Mouse (Mus musculus) limb, embryonic 14.5 days (tissue): Measurements from ENCODE around the gene Scn5a. TPM values are rescaled to one million over a fixed set of nuclear protein-coding genes. Genes with fewer than 3 reads are reported as not detected.
A peak's percentile ranks its signal among the peaks of the same experiment; 100 is the strongest.

Experiments used
- ATAC-seq: fragments of 200-750 bp; cut with Nextera tagmentation; 2 replicates; pipeline ENCODE4 v1.8.0; 2017; ENCODE audit warnings: low read depth, moderate number of reproducible peaks, moderate TSS enrichment; ENCODE audit not compliant: low FRiP score
- DNase-seq: peaks from one replicate; pipeline ENCODE4 v3.0.0-alpha.2; 2015; ENCODE audit warnings: low spot score
- H3K27ac ChIP-seq: fragments of 300-500 bp; sonication (generic); replicated peaks from 2 replicates; pipeline ENCODE4 v1.5.1; 2014; ENCODE audit warnings: low read depth, mild to moderate bottlenecking, low read length, moderate library complexity, mixed read lengths
- H3K27me3 ChIP-seq: fragments of 300-500 bp; sonication (generic); 2 replicates; pipeline ENCODE4 v1.6.1; 2014; ENCODE audit warnings: low read length, mixed read lengths; ENCODE audit not compliant: control insufficient read depth, insufficient read depth
- H3K36me3 ChIP-seq: fragments of 300-500 bp; sonication (generic); 2 replicates; pipeline ENCODE4 v1.6.1; 2014; ENCODE audit warnings: mild to moderate bottlenecking, low read length, moderate library complexity, mixed read lengths; ENCODE audit not compliant: control insufficient read depth, insufficient read depth
- H3K4me1 ChIP-seq: fragments of 300-500 bp; sonication (generic); 2 replicates; pipeline ENCODE4 v1.6.1; 2014; ENCODE audit warnings: antibody characterized with exemption, low read length, mixed read lengths; ENCODE audit not compliant: control insufficient read depth, insufficient read depth
- H3K4me2 ChIP-seq: fragments of 300-500 bp; sonication (generic); replicated peaks from 2 replicates; pipeline ENCODE4 v1.6.1; 2014; ENCODE audit warnings: low read depth, mild to moderate bottlenecking, low read length, moderate library complexity; ENCODE audit not compliant: severe bottlenecking
- H3K4me3 ChIP-seq: fragments of 300-500 bp; sonication (generic); replicated peaks from 2 replicates; pipeline ENCODE4 v1.5.1; 2014; ENCODE audit warnings: low read length
- H3K9ac ChIP-seq: fragments of 300-500 bp; sonication (generic); 2 replicates; pipeline ENCODE4 v1.6.1; 2014; ENCODE audit warnings: mild to moderate bottlenecking, low read depth, low read length, moderate library complexity; ENCODE audit not compliant: severe bottlenecking
- H3K9me3 ChIP-seq: fragments of 300-500 bp; sonication (generic); 2 replicates; pipeline ENCODE4 v1.6.1; 2016; ENCODE audit warnings: low read length; ENCODE audit not compliant: control insufficient read depth
- POLR2A ChIP-seq: fragments of 200-500 bp; IDR thresholded peaks from 2 replicates; pipeline ENCODE4 v1.8.0; 2012; ENCODE audit warnings: inconsistent platforms, mild to moderate bottlenecking, moderate library complexity, borderline replicate concordance; ENCODE audit not compliant: insufficient read depth, insufficient read length; ENCODE audit errors: extremely low read depth
- WGBS: fragments of 180-500 bp; shearing (Covaris S2); extraction: QIAGEN DNeasy Blood & Tissue Kit; methylation state at CpG from one replicate; pipeline ENCODE4 v1.1.7; 2014; 5-methylcytosine and 5-hydroxymethylcytosine counted together
- polyA plus RNA-seq, 2 experiments: library from polyadenylated mRNA; depleted of rRNA in 1 of 2; stranded (reverse) in 1 of 2; unstranded in 1 of 2; fragments of >200 nt; fragmentation: Nextera tagmentation in 1 of 2; extraction: Ambion mirVana in 1 of 2; gene quantifications; 2 replicates each; pipeline versions ENCODE4 v1.2.1 to v1.2.3; 2012 to 2014

Gene Scn5a
- polyA plus RNA-seq, 2 experiments = 0.10 to 0.35 TPM

DNA sequence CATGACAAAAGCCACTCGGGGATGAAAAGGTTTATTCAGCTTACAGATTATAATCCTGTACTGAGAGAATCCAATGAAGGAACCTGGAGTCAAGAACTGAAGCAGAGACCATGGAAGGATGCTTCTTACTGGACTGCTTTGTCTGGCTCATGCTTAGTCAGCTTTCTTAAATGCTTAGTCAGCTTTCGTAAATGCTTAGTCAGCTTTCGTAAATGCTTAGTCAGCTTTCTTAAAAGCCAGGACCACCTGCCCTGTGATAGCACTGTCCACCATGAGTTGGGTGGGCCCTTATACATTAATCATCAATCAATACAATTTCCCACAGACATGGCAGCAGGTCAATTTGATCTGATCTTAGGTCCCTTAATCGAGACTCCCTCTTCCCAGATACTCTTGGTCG lies 28.1 kb upstream of the Scn5a start:
- 87% methylated on average over 5 of the region's 5 CpGs for WGBS
- no peak for ATAC-seq

DNA sequence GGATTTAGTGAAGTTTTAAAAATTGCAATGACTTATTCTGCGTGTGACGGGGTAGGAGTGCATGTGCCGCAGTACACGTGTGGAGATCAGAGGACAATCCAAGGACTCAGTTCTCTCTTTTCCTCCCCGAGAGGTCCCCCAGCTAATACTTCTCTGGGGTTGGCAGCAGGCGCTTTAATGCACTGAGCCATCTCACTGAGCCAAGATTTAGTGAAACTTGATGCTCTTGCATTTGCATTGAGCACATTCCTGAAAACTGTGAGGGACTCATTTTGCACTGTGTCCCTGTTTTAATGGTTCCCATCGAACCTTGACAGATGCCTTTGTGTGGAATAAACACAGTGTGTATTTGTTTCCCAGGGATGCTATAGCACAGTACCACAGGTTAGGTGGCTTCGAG lies 25.8 kb upstream of the Scn5a start:
- Histone ChIP-seq H3K9me3 (no peaks in the 10 kb centered on the region), H3K27me3 (no peaks in the 10 kb centered on the region), H3K4me1 (peaks cover 14% of the 10 kb centered on the region), H3K4me3 (no peak overlapping the region), H3K9ac (no peak overlapping the region), H3K27ac (no peak overlapping the region), H3K4me2 (no peak overlapping the region), H3K36me3 (no peaks in the 10 kb centered on the region)
- peak; percentile 17 for DNase-seq
- TF ChIP-seq POLR2A = no peak
- 54% methylated on average over 8 of the region's 8 CpGs for WGBS
- ATAC-seq = no peak

More for the DNA sequence above, 28.1 kb upstream of the Scn5a start:
- peaks cover 14% of the 10 kb centered on the region for H3K4me1 ChIP-seq
- no peak overlapping the region for H3K4me2 ChIP-seq
- no peaks in the 10 kb centered on the region for H3K27me3 ChIP-seq
- no peaks in the 10 kb centered on the region for H3K9me3 ChIP-seq
- no peak overlapping the region for H3K9ac ChIP-seq
- DNase-seq = no peak
- H3K27ac ChIP-seq = no peak overlapping the region
- no peaks in the 10 kb centered on the region for H3K36me3 ChIP-seq
- no peak for TF ChIP-seq POLR2A
- H3K4me3 ChIP-seq = no peak overlapping the region

DNA sequence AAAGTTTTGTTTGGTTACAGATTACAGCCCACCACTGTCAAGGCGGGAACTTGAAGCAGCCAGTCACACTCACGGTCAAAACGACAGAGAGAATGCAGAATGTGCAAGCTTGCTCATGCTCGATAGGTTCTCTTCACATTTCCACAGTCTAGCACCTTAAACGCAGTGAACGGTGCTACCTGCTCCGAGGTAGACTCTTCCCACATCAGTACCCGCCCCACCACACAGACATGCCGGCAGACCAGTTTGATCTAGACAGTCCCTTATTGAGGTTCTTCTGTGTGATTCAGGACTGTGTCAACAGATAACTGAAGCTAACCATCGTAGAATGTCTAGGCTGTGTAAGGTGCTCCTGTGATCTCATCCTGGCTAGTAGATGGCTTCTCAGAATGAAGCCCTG lies 19.7 kb upstream of the Scn5a start:
- 86% methylated on average over 10 of the region's 10 CpGs for WGBS
- Histone ChIP-seq H3K4me3 (no peak overlapping the region), H3K9ac (no peak overlapping the region), H3K4me2 (no peak overlapping the region), H3K4me1 (no peaks in the 10 kb centered on the region), H3K9me3 (no peaks in the 10 kb centered on the region), H3K36me3 (no peaks in the 10 kb centered on the region), H3K27me3 (no peaks in the 10 kb centered on the region), H3K27ac (no peak overlapping the region)
- ATAC-seq (no peak), DNase-seq (no peak)
- no peak for TF ChIP-seq POLR2A

DNA sequence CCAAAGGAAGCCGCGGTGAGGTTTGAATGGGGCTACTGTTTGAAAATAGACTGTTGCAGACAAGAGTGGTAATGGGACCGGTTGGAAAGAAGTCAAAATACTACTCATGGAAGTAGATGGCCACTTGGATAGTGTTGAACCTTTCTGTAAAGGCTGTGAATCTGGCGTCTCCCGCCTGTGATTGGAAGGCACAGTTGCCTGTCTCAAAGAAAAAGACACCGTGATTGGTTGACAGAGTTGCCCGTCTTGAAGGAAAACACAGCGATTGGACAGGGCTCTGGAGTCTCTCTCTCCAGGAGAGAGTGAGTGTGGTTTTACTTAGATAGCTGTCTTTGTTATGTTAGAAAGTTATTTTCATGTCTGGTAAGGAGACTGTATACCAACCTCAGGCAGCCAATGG lies 18.5 kb upstream of the Scn5a start:
- DNase-seq = no peak

DNA sequence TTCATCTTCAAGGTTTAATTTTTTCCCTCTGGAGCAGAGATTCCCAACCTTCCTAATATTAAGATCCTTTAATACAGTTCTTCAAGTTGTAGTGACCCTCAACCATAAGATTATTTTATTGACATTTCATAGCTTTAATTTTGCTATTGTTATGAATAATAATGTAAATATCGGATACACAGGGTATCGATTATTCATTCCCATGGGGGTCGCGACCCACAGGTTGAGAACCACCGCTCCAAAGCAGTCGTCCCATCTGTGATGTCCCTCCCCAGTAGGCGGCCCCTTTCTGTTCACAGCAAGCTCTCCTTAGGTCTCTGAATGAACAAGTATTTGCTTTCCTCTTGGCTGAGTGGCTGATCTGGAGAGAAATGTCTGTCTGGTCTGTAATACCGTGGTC lies 10.8 kb upstream of the Scn5a start:
- Histone ChIP-seq H3K9ac (no peak overlapping the region), H3K9me3 (no peaks in the 10 kb centered on the region), H3K4me2 (no peak overlapping the region), H3K36me3 (no peaks in the 10 kb centered on the region), H3K4me1 (no peaks in the 10 kb centered on the region), H3K4me3 (no peak overlapping the region), H3K27ac (no peak overlapping the region), H3K27me3 (no peaks in the 10 kb centered on the region)
- 86% methylated on average over 8 of the region's 8 CpGs for WGBS
- ATAC-seq (no peak), DNase-seq (no peak)
- TF ChIP-seq POLR2A = no peak

More for the DNA sequence above, 18.5 kb upstream of the Scn5a start:
- Histone ChIP-seq H3K36me3 (no peaks in the 10 kb centered on the region), H3K9me3 (no peaks in the 10 kb centered on the region), H3K4me3 (no peak overlapping the region), H3K27ac (no peak overlapping the region), H3K27me3 (no peaks in the 10 kb centered on the region), H3K4me2 (no peak overlapping the region), H3K9ac (no peak overlapping the region), H3K4me1 (no peaks in the 10 kb centered on the region)
- no peak for ATAC-seq
- no peak for TF ChIP-seq POLR2A
- WGBS = 78% methylated on average over 8 of the region's 8 CpGs
